Mouse (Mus musculus): ENCODE measurements around the gene Nebl. TPM values are rescaled to one million over a fixed set of nuclear protein-coding genes. Genes with fewer than 3 reads are reported as not detected.

Nebl gene
- polyA plus RNA-seq, 1 experiment = 0.08 TPM

GRCm38 (mm10) chr2:17382227-17382626, 349.0 kb downstream of the Nebl start:
- Histone ChIP-seq H3ac (ENCODE audit: control insufficient read depth, insufficient read length) (no peak overlapping the region), H3K4me3 (no peak overlapping the region), H3K4me2 (ENCODE audit: low read depth) (no peak overlapping the region), H3K79me2 (ENCODE audit: control insufficient read depth, insufficient read depth) (no peaks in the 10 kb centered on the region), H3K36me3 (ENCODE audit: control insufficient read depth, insufficient read depth) (no peaks in the 10 kb centered on the region), H3K27me3 (ENCODE audit: control insufficient read depth, insufficient read depth, insufficient read length) (no peaks in the 10 kb centered on the region)
- TF ChIP-seq TCF12 (IDR thresholded peaks at IDR 0.05; ENCODE audit: insufficient read depth, poor library complexity, severe bottlenecking) = no peak
- TF ChIP-seq SRF (IDR thresholded peaks at IDR 0.05; ENCODE audit: control insufficient read depth, insufficient read length, low read depth) = no peak
- TF ChIP-seq MAX (IDR thresholded peaks at IDR 0.05; ENCODE audit: low read depth) = no peak
- no peak for TF ChIP-seq REST (IDR thresholded peaks at IDR 0.05; ENCODE audit: insufficient read depth, insufficient read length)
- TF ChIP-seq TCF3 (IDR thresholded peaks at IDR 0.05; ENCODE audit: insufficient read length, low read depth) = no peak
- no peak for TF ChIP-seq POLR2A (IDR thresholded peaks at IDR 0.05; ENCODE audit: insufficient read length, low read depth)
- no peak for TF ChIP-seq USF1 (IDR thresholded peaks at IDR 0.05; ENCODE audit: low read depth)
- no peak for TF ChIP-seq MYOD1 (IDR thresholded peaks at IDR 0.05; ENCODE audit: control insufficient read depth in 1 of 3, insufficient read length in 2 of 3, low read depth in 2 of 3)

- H3K4me2 ChIP-seq (ENCODE audit: low read depth) = no peak overlapping the region
- H3K79me2 ChIP-seq (ENCODE audit: control insufficient read depth, insufficient read depth) = no peaks in the 10 kb centered on the region
- H3K4me3 ChIP-seq = no peak overlapping the region
- TF ChIP-seq POLR2A (IDR thresholded peaks at IDR 0.05; ENCODE audit: insufficient read length, low read depth) (no peak), SRF (IDR thresholded peaks at IDR 0.05; ENCODE audit: control insufficient read depth, insufficient read length, low read depth) (no peak), MAX (IDR thresholded peaks at IDR 0.05; ENCODE audit: low read depth) (no peak), CEBPB (IDR thresholded peaks at IDR 0.05; ENCODE audit: insufficient read depth, poor library complexity, severe bottlenecking) (no peak), TCF3 (IDR thresholded peaks at IDR 0.05; ENCODE audit: insufficient read length, low read depth) (no peak)
- H3K36me3 ChIP-seq (ENCODE audit: control insufficient read depth, insufficient read depth) = no peaks in the 10 kb centered on the region
- H3K27me3 ChIP-seq (ENCODE audit: control insufficient read depth, insufficient read depth, insufficient read length) = no peaks in the 10 kb centered on the region
- H3ac ChIP-seq (ENCODE audit: control insufficient read depth, insufficient read length) = no peak overlapping the region
Measured at GRCm38 (mm10) chr2:17375916-17376315, 355.3 kb downstream of the Nebl start.

GRCm38 (mm10) chr2:17365671-17366070, 365.6 kb downstream of the Nebl start:
- Histone ChIP-seq H3K36me3 (ENCODE audit: control insufficient read depth, insufficient read depth) (no peaks in the 10 kb centered on the region), H3ac (ENCODE audit: control insufficient read depth, insufficient read length) (no peak overlapping the region), H3K79me2 (ENCODE audit: control insufficient read depth, insufficient read depth) (no peaks in the 10 kb centered on the region), H3K4me2 (ENCODE audit: low read depth) (no peak overlapping the region), H3K27me3 (ENCODE audit: control insufficient read depth, insufficient read depth, insufficient read length) (no peaks in the 10 kb centered on the region), H3K4me3 (no peak overlapping the region)
- TF ChIP-seq SRF (IDR thresholded peaks at IDR 0.05; ENCODE audit: control insufficient read depth, insufficient read length, low read depth) = no peak
- TF ChIP-seq E2F4 (IDR thresholded peaks at IDR 0.05; ENCODE audit: insufficient read depth) = no peak
- TF ChIP-seq CEBPB (IDR thresholded peaks at IDR 0.05; ENCODE audit: insufficient read depth, poor library complexity, severe bottlenecking) = no peak
- no peak for TF ChIP-seq REST (IDR thresholded peaks at IDR 0.05; ENCODE audit: insufficient read depth, insufficient read length)
- TF ChIP-seq POLR2A (IDR thresholded peaks at IDR 0.05; ENCODE audit: insufficient read length, low read depth) = no peak
- TF ChIP-seq MYOD1 (IDR thresholded peaks at IDR 0.05; ENCODE audit: control insufficient read depth in 1 of 3, insufficient read length in 2 of 3, low read depth in 2 of 3) = no peak
- TF ChIP-seq TCF3 (IDR thresholded peaks at IDR 0.05; ENCODE audit: insufficient read length, low read depth) = no peak
- TF ChIP-seq USF1 (IDR thresholded peaks at IDR 0.05; ENCODE audit: low read depth) = no peak
- no peak for TF ChIP-seq MYOG (IDR thresholded peaks at IDR 0.05; ENCODE audit: control insufficient read depth in 1 of 3, insufficient read depth in 1 of 3, insufficient read length in 2 of 3, low read depth in 2 of 3)
- TF ChIP-seq TCF12 (IDR thresholded peaks at IDR 0.05; ENCODE audit: insufficient read depth, poor library complexity, severe bottlenecking) = no peak

GRCm38 (mm10) chr2:17364971-17365548, 366.2 kb downstream of the Nebl start:
- H3K79me2 ChIP-seq (ENCODE audit: control insufficient read depth, insufficient read depth) = no peaks in the 10 kb centered on the region
- no peaks in the 10 kb centered on the region for H3K27me3 ChIP-seq (ENCODE audit: control insufficient read depth, insufficient read depth, insufficient read length)
- TF ChIP-seq CEBPB (IDR thresholded peaks at IDR 0.05; ENCODE audit: insufficient read depth, poor library complexity, severe bottlenecking) (no peak), POLR2A (IDR thresholded peaks at IDR 0.05; ENCODE audit: insufficient read length, low read depth) (no peak), MYOG (IDR thresholded peaks at IDR 0.05; ENCODE audit: control insufficient read depth in 1 of 3, insufficient read depth in 1 of 3, insufficient read length in 2 of 3, low read depth in 2 of 3) (no peak)
- H3ac ChIP-seq (ENCODE audit: control insufficient read depth, insufficient read length) = no peak overlapping the region
- no peak overlapping the region for H3K4me2 ChIP-seq (ENCODE audit: low read depth)
- H3K36me3 ChIP-seq (ENCODE audit: control insufficient read depth, insufficient read depth) = no peaks in the 10 kb centered on the region
- no peak overlapping the region for H3K4me3 ChIP-seq

- Histone ChIP-seq H3K79me2 (ENCODE audit: control insufficient read depth, insufficient read depth) (no peaks in the 10 kb centered on the region), H3K4me3 (no peak overlapping the region), H3K27me3 (ENCODE audit: control insufficient read depth, insufficient read depth, insufficient read length) (no peaks in the 10 kb centered on the region), H3K4me2 (ENCODE audit: low read depth) (no peak overlapping the region), H3ac (ENCODE audit: control insufficient read depth, insufficient read length) (no peak overlapping the region), H3K36me3 (ENCODE audit: control insufficient read depth, insufficient read depth) (no peaks in the 10 kb centered on the region)
- no peak for TF ChIP-seq MAX (IDR thresholded peaks at IDR 0.05; ENCODE audit: low read depth)
- no peak for TF ChIP-seq SRF (IDR thresholded peaks at IDR 0.05; ENCODE audit: control insufficient read depth, insufficient read length, low read depth)
- TF ChIP-seq USF1 (IDR thresholded peaks at IDR 0.05; ENCODE audit: low read depth) = no peak
- TF ChIP-seq E2F4 (IDR thresholded peaks at IDR 0.05; ENCODE audit: insufficient read depth) = no peak
- TF ChIP-seq TCF3 (IDR thresholded peaks at IDR 0.05; ENCODE audit: insufficient read length, low read depth) = no peak
- no peak for TF ChIP-seq CEBPB (IDR thresholded peaks at IDR 0.05; ENCODE audit: insufficient read depth, poor library complexity, severe bottlenecking)
- TF ChIP-seq MYOG (IDR thresholded peaks at IDR 0.05; ENCODE audit: control insufficient read depth in 1 of 3, insufficient read depth in 1 of 3, insufficient read length in 2 of 3, low read depth in 2 of 3) = no peak
- TF ChIP-seq MYOD1 (IDR thresholded peaks at IDR 0.05; ENCODE audit: control insufficient read depth in 1 of 3, insufficient read length in 2 of 3, low read depth in 2 of 3) = no peak
- no peak for TF ChIP-seq REST (IDR thresholded peaks at IDR 0.05; ENCODE audit: insufficient read depth, insufficient read length)
- no peak for TF ChIP-seq POLR2AphosphoS2 (IDR thresholded peaks at IDR 0.05; ENCODE audit: insufficient read length, low read depth)
- no peak for TF ChIP-seq TCF12 (IDR thresholded peaks at IDR 0.05; ENCODE audit: insufficient read depth, poor library complexity, severe bottlenecking)
- no peak for TF ChIP-seq POLR2A (IDR thresholded peaks at IDR 0.05; ENCODE audit: insufficient read length, low read depth)
Measured at GRCm38 (mm10) chr2:17363337-17364216, 367.7 kb downstream of the Nebl start.

Data from myocyte (in vitro differentiated cells).